Mouse (Mus musculus): ENCODE measurements around the gene Mtmr3. TPM values are rescaled to one million over a fixed set of nuclear protein-coding genes. Genes with fewer than 3 reads are reported as not detected.

Gene Mtmr3
- polyA plus RNA-seq, 1 experiment = 18.1 TPM

DNA sequence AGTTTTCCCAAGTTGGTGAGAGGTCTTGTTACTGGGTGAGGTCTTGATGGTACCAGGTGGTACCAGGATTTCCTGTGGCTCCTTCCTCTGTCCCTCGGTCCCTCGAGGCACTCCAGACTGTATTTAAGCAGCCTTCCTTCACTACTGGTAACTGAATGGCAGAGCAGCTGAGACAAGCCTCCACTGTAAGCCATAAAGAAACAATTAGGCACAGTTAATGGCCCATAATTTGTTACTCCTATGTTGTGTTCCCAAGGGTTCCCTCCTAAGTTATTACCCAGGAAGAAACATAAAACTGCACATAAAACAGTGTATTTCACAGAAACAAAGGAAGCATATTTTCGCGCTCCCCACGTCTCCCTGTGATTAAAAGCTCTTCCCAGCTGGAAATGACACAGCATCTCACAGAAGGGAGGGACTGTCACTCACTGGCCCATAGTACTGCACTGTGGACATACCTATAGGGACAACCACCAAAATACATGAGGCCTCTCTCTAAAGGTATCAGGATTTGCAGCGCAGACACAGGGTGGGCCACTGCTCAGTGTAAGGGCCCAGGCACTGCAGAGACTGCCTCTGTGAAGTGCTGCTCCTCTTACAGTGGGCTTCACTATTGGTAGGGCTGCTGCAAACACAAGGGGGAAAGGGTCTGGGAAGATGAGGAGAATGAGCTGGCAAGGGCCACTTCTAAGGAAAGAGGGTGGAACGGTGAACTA lies 122.0 kb downstream of the Mtmr3 start:
- 37% methylated on average over 7 of the region's 7 CpGs for WGBS
- no peak for DNase-seq (ENCODE audit: low read depth, low spot score)

DNA sequence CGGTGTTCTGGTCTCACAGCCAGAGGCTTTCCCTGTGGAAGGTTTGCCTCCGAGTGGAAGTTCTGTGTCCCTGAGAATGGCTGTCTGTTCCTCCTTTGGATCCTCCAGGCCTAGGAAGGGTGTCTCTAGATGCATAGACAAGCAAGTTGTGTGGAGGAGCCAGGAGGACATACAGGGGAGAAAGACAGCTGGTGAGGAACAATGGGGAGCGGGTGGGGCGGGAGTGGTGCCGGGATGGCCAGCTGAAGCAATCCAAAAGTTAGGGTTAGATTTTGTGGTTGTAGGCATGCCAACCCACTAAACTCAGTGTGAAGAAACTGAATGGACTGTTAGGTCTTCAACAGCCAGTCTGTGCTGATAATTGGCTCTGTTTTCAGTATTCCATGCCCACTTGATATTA lies 122.9 kb downstream of the Mtmr3 start:
- WGBS = 66% methylated on average over 5 of the region's 5 CpGs
- no peak for DNase-seq (ENCODE audit: low read depth, low spot score)

DNA sequence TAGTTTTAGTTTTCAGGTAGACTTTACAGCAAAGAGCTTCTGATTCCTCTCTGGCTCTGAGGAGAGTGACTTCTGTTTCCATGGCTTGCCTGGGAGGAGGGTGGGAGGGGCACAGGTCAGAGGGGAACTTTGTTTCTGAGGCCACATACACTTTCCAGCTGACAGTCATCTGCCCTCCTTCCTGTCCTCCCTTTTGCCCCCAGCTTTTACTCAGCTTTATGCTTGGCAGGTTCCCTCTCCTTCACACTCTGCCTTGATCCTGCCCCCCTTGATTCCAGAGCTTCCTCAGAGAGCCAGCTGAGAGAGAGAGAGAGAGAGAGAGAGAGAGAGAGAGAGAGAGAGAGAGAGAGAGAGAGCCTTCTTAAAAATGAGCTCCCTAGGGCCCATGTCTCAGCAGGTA lies 123.4 kb downstream of the Mtmr3 start:
- DNase-seq (ENCODE audit: low read depth, low spot score) = no peak

DNA sequence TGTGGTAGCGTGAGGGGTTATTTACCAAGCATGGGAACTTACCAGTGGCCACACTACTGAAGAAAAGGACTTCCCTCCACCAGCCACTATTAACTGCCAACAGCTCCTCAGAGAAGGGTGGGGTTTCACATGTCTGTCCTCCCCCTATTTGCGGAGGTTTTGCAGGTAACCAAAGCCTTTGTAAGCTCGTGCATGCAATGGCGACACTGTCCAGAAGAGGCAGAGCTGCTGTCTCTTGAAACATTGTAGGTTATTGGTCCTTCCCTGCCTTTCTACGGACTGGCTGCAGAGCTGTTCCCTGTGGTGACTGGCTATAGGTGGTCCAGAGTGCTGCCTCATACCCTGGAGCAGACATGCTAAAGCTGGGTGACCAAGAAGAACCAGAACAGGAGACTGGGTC lies 125.6 kb downstream of the Mtmr3 start:
- DNase-seq (ENCODE audit: low read depth, low spot score) = no peak
- 90% methylated on average over 5 of the region's 5 CpGs for WGBS

DNA sequence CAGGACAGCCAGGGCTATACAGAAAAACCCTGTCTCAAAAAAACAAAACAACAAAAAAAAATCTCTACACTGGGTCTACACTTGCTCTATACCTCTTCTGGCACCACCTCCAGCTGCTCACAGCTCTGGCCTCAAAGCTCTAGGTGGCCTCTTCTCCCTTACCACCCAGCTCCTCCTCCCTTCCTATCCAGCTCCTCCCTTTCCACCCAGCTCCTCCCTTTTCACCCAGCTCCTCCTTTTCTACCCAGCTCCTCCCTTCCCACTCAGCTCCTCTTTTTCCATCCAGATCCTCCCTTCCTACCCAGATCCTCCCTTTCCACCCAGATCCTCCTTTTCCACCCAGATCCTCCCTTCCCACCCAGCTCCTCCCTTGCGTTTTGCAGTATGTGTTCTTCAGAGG lies 127.2 kb downstream of the Mtmr3 start:
- WGBS = 97% methylated on average over 1 of the region's 1 CpGs
- no peak for DNase-seq (ENCODE audit: low read depth, low spot score)

DNA sequence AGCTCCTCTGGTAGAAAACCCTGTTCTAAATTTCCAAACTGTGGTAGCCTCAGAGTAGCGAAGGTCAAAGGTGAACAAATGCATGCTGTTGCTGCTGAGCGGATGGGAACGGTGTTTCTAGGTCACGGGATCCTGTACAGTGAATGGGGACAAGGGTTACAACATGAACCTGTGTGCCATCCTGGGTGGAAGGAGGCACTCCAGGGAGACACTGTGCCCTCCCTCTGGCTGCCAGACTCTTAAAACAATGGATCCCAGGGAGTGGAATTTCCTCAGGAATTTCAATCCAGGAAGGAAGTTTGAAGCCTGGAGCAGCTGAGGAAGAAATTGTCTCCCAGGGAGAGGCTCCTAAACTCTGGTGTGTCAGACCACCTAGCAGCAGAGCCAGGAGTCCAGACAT lies 128.5 kb downstream of the Mtmr3 start:
- 51% methylated on average over 4 of the region's 4 CpGs for WGBS
- no peak for DNase-seq (ENCODE audit: low read depth, low spot score)

DNA sequence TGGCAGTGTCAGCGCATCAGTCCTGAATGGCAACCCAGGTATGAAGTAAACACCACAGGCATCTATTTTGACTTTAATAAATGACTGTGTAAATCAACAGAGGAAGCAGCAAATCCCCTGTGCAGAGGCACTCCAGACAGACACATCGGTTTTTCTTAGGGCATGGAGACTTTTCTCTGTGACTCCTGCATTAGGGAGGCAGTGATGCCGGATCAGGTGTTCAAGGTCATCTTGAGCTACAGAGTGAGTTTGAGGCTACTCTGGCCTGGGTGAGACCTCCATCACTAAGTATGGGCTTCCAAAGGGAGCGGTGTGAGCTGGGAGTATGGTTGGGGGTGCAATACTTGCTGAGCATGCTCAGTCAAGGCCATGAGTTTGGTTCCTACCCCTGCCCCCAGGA lies 130.0 kb downstream of the Mtmr3 start:
- 87% methylated on average over 4 of the region's 4 CpGs for WGBS
- DNase-seq (ENCODE audit: low read depth, low spot score) = no peak

DNA sequence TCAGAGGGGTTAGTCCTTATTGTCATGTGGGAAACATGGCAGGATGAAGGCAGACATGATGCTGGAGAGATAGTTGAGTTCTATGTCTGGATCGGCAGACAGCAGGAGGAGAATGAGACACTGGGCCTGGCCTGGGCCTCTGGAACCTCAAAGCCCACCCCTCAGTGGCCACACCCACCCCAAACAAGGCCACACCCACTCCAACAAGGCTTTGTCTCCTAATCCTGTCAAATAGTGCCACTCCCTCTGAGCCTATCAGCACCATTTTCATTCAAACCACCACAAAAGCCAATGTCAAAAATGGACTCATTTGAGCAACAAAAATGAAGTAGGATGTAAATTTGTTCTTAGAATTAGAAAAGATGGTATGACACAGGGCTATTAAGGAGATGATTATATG lies 130.5 kb downstream of the Mtmr3 start:
- WGBS = 91% methylated on average over 1 of the region's 1 CpGs

DNA sequence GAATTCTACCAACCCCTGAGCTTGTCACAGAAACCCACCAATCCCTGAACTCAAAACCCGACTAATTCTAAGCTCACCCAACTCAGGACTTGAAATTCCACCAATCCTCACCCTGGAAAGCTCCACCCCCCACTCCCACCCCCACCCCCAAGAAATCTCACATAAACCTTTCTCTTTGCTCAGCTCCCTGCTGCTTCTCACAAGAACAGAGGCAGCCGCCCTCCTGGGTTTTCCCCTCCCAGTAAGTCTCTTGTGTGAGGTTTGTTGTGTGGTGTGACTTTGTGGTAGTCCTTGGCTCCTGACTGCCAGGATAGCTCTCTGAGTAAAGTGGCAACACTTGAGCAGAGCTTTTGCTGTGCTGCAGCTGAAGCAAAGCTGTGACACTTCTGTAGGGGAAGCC lies 131.8 kb downstream of the Mtmr3 start:
- no peak for DNase-seq (ENCODE audit: low read depth, low spot score)
- 66% methylated on average over 2 of the region's 2 CpGs for WGBS

More for the DNA sequence above, 130.5 kb downstream of the Mtmr3 start:
- no peak for DNase-seq (ENCODE audit: low read depth, low spot score)

DNA sequence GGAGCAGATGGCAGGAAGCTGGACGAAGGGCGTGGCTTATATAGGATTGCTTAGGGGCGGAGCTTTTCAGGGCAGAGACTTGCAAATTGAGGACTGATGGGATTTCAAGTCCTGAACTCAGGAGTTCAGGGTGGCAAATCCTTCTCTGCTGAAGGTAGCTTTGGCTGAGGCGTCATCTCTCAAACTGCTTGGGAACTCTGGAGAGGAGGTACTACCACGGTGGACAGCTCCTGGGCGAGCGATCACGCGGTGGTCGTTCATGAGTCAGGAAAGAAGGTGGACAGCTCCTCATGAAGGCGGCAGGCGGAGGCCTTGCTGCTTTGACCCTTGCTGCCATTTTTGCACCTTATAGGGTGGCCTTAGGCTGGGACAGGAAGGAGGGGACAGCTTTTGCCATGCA lies 133.5 kb downstream of the Mtmr3 start:
- WGBS = 22% methylated on average over 12 of the region's 12 CpGs
- DNase-seq (ENCODE audit: low read depth, low spot score) = peak; percentile 46

DNA sequence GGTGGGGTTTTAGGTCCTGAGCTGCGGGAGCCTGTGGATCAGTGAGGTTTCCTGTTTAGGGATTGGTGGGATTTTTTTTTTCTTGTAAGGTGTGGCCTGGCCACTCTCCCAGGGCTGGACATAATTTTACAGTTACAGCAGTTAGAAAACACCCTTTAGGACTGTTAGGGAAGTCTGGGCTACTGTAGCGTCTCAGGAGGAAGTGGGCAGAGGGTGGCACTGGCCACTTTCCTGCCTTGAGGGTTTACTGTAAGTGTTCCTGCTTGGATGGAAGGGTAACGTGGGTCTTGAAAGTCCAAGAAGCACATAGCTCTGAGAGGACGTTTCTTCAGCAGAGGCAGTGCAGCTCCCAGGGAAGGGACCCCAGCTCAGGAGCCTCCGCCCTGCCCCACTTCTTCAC lies 134.0 kb downstream of the Mtmr3 start:
- 21% methylated on average over 5 of the region's 5 CpGs for WGBS
- peak; percentile 13 for DNase-seq (ENCODE audit: low read depth, low spot score)

DNA sequence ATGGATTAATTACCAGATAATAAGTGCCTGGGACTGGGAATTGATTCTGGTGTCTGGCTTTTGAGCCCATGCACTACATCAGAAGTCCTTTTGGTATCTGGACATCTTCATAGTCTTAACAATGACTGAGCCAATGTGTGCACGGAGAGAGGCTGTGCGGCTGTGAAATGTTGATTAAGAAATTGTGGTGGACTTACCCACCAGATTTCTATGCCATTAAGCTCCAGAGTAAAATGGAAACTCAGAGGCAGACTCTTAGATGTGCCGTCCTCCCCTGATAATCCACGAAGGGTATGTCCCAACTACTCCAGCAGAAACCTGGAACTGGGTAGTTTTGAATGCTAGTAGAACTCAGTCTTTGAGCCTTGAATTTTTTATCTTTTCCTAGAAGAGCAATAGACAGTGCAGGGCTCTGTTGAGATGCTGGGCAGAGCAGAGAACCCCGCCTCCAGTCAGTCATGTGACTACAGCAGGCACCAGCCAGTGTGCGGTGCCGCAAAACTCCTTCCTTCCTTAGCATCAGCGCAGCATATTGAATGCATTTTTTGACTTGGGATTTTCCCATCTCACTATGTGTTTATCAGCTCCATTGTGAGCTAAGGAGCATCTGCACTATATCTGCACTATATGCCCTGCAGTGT lies 139.6 kb downstream of the Mtmr3 start:
- DNase-seq (ENCODE audit: low read depth, low spot score) = no peak
- 86% methylated on average over 8 of the region's 8 CpGs for WGBS

DNA sequence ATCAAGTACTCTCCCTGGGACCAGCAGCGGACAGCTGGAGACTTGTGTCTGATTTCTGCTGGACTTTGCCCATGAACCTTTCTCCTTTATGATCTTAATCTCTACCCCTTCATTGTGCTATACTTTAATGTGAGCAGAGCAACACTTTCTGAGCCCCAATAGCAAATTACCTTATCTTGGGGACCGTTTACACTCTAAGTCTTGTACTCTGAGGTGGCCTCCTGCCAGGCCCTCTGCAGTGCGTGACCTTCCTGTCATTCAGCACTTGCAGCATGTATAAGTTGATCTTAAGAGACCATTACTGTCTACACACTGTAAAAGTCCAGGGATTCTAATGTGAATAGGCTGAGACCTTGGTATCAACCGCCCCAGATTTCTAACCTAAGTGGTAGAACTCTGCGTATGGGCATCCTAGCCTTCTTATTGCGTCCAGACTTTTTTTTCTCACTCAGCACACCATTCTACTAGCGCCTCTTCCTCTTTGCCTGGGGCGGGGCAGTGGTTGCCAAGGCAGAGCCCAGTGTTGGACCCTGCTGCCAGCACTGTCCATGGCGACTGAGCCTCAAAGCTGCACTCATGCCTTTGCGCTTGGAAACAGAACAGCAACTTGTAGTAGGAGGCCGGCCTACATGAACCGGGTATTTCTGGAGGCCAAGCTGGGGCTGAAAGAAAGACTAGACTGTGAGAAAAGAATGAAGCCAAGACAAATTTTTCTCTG lies 142.0 kb downstream of the Mtmr3 start:
- DNase-seq (ENCODE audit: low read depth, low spot score) = no peak
- WGBS = 40% methylated on average over 12 of the region's 12 CpGs

DNA sequence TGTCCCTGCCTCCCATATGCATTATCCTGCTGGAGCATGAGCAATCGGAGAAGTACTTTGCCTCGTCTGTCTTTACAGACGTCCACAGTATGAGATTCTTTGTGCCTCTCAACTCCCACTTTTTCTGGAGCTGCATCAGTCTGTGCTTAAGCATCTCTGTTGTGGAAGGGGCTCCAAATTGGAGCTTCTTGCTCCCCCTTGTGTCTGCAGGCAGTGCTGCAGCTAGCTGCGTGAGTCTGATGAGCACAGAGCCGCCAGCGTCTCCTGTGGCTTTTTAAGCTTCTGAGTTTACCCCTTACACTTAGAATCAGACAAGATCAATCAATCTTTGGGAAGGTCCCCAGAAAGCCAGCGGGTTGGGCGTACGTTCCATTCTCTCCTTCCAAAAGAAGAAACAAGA lies 143.5 kb downstream of the Mtmr3 start:
- WGBS = 40% methylated on average over 9 of the region's 9 CpGs
- no peak for DNase-seq (ENCODE audit: low read depth, low spot score)

DNA sequence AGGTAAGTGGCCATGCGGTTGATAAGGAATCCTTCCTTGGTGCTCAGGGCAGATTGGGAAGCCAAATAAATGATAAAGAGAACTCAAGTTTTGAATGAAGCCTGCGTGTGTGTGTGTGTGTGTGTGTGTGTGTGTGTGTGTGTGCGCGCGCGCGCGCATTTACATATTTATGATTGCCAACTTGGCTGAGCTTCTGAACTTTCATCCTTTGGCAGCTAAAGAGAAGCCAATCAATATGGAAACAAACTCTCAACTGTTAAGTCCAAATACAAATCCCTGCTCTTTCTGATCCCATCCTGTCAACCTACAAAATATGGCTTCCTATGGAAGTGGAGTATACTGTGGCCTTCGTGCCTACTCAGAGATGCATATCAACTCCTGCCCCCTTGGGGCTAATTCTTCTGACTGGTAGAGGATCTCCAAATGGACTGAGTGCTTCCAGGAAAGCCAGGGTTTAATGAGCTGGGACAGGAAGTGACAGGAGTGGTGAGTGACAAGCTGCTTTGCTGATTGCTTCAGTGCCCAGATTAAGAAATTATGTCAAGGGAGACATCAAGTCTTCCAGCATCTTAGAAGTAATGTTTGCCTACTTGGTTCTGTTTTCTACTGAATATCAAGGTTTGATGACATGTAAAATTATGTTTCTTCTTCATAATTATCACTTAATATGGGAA lies 148.3 kb downstream of the Mtmr3 start:
- no peak for DNase-seq (ENCODE audit: low read depth, low spot score)
- 91% methylated on average over 9 of the region's 9 CpGs for WGBS

DNA sequence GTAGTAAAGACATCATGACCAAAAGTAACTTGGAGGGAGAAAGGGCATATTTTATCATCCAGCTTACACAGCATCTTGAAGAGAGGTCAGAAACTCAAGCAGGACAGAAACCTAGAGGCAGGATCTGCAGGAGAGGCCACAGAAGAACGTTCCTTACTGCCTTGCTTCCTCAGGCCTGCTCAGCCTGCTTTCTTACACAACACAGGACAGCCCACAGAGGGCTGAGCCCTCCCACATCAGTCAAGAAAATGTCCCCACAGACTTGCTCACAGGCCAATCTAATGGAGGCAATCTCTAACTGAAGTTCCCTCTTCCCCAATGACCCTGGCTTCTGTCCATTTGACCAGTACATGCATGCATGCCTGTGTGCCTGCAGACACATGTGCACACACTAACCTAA lies 152.4 kb downstream of the Mtmr3 start:
- DNase-seq (ENCODE audit: low read depth, low spot score) = no peak
- WGBS = 29% methylated on average over 1 of the region's 1 CpGs

DNA sequence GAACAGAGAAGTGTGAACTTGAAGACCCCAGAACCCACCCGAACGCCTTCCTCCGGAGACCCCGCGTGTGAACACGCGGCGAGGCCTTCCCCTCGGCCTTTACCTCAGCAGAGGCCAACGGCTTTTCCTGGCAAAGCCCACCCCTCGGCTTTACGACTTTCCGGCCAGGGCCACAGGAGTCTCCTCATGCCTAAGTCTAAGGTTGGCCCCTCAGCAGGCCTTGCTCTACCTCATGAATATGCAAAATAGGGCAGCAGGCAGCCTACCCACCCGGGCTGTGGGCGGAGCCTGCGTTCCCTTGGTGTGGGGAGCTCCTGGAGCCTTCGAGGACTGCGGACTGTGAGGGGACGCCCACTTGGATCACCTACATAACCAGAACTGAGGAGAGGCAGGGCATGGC lies 153.7 kb downstream of the Mtmr3 start, which contains the start of gene Hormad2:
Gene Hormad2 (minus strand): TSS at position 128 of the 400 bp plus-strand sequence.
- WGBS = 53% methylated on average over 19 of the region's 19 CpGs
- DNase-seq (ENCODE audit: low read depth, low spot score) = no peak

DNA sequence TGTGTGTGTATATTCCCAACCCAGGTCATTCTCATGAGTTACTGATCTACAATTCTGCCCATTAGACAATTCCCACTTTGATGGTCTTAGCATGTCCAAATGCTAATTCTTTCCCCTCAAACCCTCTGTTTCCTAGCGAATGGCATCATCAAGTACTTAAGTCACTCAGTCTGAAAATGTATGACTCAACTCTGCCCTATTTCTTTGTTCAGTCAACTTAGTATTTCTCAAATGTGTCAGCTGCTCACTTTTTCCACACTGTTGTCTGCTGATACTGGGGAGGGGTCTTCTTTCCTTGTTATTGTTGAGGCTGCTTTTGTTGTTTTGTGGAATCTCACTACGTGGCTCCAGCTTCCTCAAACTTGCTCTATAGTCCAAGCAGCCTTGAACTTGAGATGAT lies 156.5 kb downstream of the Mtmr3 start:
- 60% methylated on average over 2 of the region's 2 CpGs for WGBS
- no peak for DNase-seq (ENCODE audit: low read depth, low spot score)

DNA sequence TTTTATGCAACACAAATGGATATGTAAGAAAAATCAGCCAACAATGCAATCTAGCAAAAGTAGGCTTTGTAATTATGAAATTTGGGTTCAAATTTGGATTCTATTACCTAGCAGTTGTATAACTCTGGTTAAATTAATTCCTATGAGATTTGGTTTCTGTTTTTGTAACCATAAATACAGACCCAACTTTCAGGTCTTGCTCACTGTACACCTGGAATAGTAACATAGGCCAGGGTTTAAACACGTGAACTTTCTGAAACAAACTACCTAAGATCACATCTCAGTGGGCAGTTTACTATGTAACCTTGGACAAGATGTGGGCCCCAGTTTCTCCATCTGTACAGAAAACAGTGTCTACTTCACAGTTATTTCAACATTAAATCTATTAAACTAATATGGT lies 157.3 kb downstream of the Mtmr3 start:
- WGBS = 93% methylated on average over 1 of the region's 1 CpGs
- DNase-seq (ENCODE audit: low read depth, low spot score) = no peak

DNA sequence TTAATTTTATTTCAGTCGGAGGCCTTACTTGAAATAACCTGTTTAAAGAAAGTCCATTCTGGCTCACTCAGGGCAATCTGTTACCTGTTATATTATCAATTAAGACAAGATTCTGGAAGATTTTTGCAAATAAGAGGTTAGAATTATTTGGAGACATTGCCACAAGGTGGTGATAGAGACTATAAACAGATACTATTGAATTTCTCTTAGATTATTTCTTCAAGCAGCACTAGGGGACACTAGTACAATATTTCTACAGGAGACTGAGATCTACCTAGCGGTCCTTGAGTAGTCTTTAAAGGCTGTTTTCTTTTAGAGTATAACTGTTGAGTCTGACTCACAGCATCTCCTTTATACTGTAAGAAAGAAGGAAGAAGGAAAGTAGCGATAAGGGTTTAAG lies 158.0 kb downstream of the Mtmr3 start:
- WGBS = 65% methylated on average over 3 of the region's 3 CpGs
- no peak for DNase-seq (ENCODE audit: low read depth, low spot score)

Data from large intestine, adult 2 months (tissue).